In genomic region chr13:52254185-52254584, GRCm38 (mm10) we compare ENCODE assay signal across 9 mouse cellular contexts.
DNase-seq lines count a peak whose midpoint lies in the region; ATAC-seq and TF ChIP-seq lines count a peak whose summit lies in the region.
"Had no signal": no experiment of that assay in that cellular context is flagged by ENCODE, and none has a peak within 500 bp of the region (broad histone marks: within the 10 kb centered on the region; RNA-seq: fewer than 3 reads in every experiment).

No protein-coding gene starts in this region.

- H3K9ac ChIP-seq in intestine, postnatal 0 days (ENCODE audit: low read depth, low read length) = no peak overlapping the region
- H3K9ac ChIP-seq in intestine, embryonic 15.5 days = no peak overlapping the region
- no peak overlapping the region for H3K9ac ChIP-seq in ES-E14 (ENCODE audit: insufficient read depth, low read depth, low read length, poor library complexity, severe bottlenecking)
- no peak overlapping the region for H3K9ac ChIP-seq in limb, embryonic 11.5 days (ENCODE audit: low read length)
- H3K9ac ChIP-seq: limb, embryonic 13.5 days had no signal

- no peak overlapping the region for H3K4me3 ChIP-seq in intestine, postnatal 0 days (ENCODE audit: low read depth, low read length)
- no peak overlapping the region for H3K4me3 ChIP-seq in intestine, embryonic 15.5 days (replicated peaks)
- H3K4me3 ChIP-seq in ES-E14 (ENCODE audit: insufficient read depth in 1 of 2, low read depth in 1 of 2, low read length in 2 of 2, poor library complexity in 1 of 2, severe bottlenecking in 1 of 2) = no peak overlapping the region
- H3K4me3 ChIP-seq in limb, embryonic 11.5 days (ENCODE audit: low read depth, low read length) = no peak overlapping the region
- H3K4me3 ChIP-seq: limb, embryonic 13.5 days had no signal

- in situ Hi-C loops in ES-E14 (cut with MboI; ENCODE audit: low sequenced_read_pairs in 2 of 2, unreplicated experiment in 2 of 2) = loop anchor here (5.0 to 25.0 kb wide), 4 partner anchors 281 to 383 kb away; partner anchors contain the start of gene Diras2 (in 2 of the 2)

- intact Hi-C loops in gastrocnemius, postnatal 14 days (cut with DNase I; ENCODE audit: low total_unique reads) = loop anchor here (5.0 kb wide), 1 partner anchor 373 kb away; no protein-coding TSS in a partner anchor

- H3K9me3 ChIP-seq in intestine, postnatal 0 days (ENCODE audit: control insufficient read depth) = no peaks in the 10 kb centered on the region
- H3K9me3 ChIP-seq in intestine, embryonic 15.5 days = no peaks in the 10 kb centered on the region
- no peaks in the 10 kb centered on the region for H3K9me3 ChIP-seq in ES-E14 (ENCODE audit: control insufficient read depth, insufficient read depth, low read depth, low read length)
- no peaks in the 10 kb centered on the region for H3K9me3 ChIP-seq in limb, embryonic 11.5 days (ENCODE audit: control insufficient read depth, low read length)
- H3K9me3 ChIP-seq: limb, embryonic 13.5 days had no signal

- ATAC-seq in intestine, postnatal 0 days = no peak
- no peak for ATAC-seq in intestine, embryonic 15.5 days
- no peak for ATAC-seq in limb, embryonic 11.5 days (ENCODE audit: insufficient number of reproducible peaks, low FRiP score, low TSS enrichment, low read depth)
- no peak for ATAC-seq in monocyte, adult 5-6 weeks (replicated peaks; ENCODE audit: insufficient number of reproducible peaks, low FRiP score, low TSS enrichment, poor library complexity, severe bottlenecking)

- H3K27ac ChIP-seq in intestine, postnatal 0 days (ENCODE audit: low read depth, low read length) = no peak overlapping the region
- no peak overlapping the region for H3K27ac ChIP-seq in intestine, embryonic 15.5 days
- H3K27ac ChIP-seq in ES-E14 (ENCODE audit: insufficient read depth, low read depth, low read length, poor library complexity, severe bottlenecking) = no peak overlapping the region
- H3K27ac ChIP-seq in limb, embryonic 11.5 days (replicated peaks; ENCODE audit: low read depth, low read length) = no peak overlapping the region
- H3K27ac ChIP-seq: limb, embryonic 13.5 days had no signal

- H3K4me1 ChIP-seq in intestine, postnatal 0 days (replicated peaks; ENCODE audit: control insufficient read depth, insufficient read depth, low read length) = no peaks in the 10 kb centered on the region
- no peaks in the 10 kb centered on the region for H3K4me1 ChIP-seq in intestine, embryonic 15.5 days (replicated peaks)
- peaks cover 0 to 6% of the 10 kb centered on the region in 2 experiments; a peak in 3 of 4 replicates for H3K4me1 ChIP-seq in ES-E14 (ENCODE audit: control insufficient read depth in 2 of 2, insufficient read depth in 2 of 2, low read length in 2 of 2, poor library complexity in 1 of 2)
- no peaks in the 10 kb centered on the region for H3K4me1 ChIP-seq in limb, embryonic 11.5 days (ENCODE audit: control insufficient read depth, insufficient read depth, low read length)

- H3K36me3 ChIP-seq in intestine, postnatal 0 days (ENCODE audit: control insufficient read depth, insufficient read depth) = no peaks in the 10 kb centered on the region
- H3K36me3 ChIP-seq in intestine, embryonic 15.5 days = no peaks in the 10 kb centered on the region
- no peaks in the 10 kb centered on the region for H3K36me3 ChIP-seq in ES-E14 (ENCODE audit: control insufficient read depth, insufficient read depth, low read length, poor library complexity, severe bottlenecking)
- no peaks in the 10 kb centered on the region for H3K36me3 ChIP-seq in limb, embryonic 11.5 days (ENCODE audit: control insufficient read depth, insufficient read depth, low read length)
- H3K36me3 ChIP-seq: limb, embryonic 13.5 days had no signal

- TF ChIP-seq CTCF in intestine, postnatal 0 days (IDR thresholded peaks at IDR 0.05; ENCODE audit: low read depth) = peak; percentile 79

- peak; percentile 66 for DNase-seq in ES-E14 (ENCODE audit: low read depth, low spot score)
- peak; percentile 55 to 75 for DNase-seq in cerebellum, adult 18-20 months
- DNase-seq in gastrocnemius, postnatal 14 days = peak; percentile 11
- peak; percentile 68 for DNase-seq in limb, embryonic 11.5 days (ENCODE audit: low spot score)
- peak; percentile 83 for DNase-seq in retina, embryonic 14.5 days (ENCODE audit: low spot score)

- H3K27me3 ChIP-seq in intestine, postnatal 0 days (replicated peaks; ENCODE audit: control insufficient read depth, insufficient read depth, low read length) = no peaks in the 10 kb centered on the region
- H3K27me3 ChIP-seq in intestine, embryonic 15.5 days (replicated peaks) = no peaks in the 10 kb centered on the region
- H3K27me3 ChIP-seq in limb, embryonic 11.5 days (ENCODE audit: control insufficient read depth, insufficient read depth, low read length) = no peaks in the 10 kb centered on the region
- H3K27me3 ChIP-seq: limb, embryonic 13.5 days had no signal

- no peak overlapping the region for H3K4me2 ChIP-seq in intestine, postnatal 0 days (replicated peaks; ENCODE audit: low read depth)
- H3K4me2 ChIP-seq in intestine, embryonic 15.5 days (replicated peaks) = no peak overlapping the region
- H3K4me2 ChIP-seq in limb, embryonic 11.5 days (ENCODE audit: low read depth, severe bottlenecking) = no peak overlapping the region
- H3K4me2 ChIP-seq: limb, embryonic 13.5 days had no signal

- WGBS in intestine, postnatal 0 days = 14% methylated on average over 9 of the region's 9 CpGs
- 14% methylated on average over 9 of the region's 9 CpGs for WGBS in intestine, embryonic 15.5 days
- 19% methylated on average over 9 of the region's 9 CpGs for WGBS in limb, embryonic 11.5 days

TF ChIP-seq in ES-E14, 5 proteins besides CTCF, POLR2A, EP300 and RAD21:
- TF ChIP-seq HCFC1 (IDR thresholded peaks at IDR 0.05; ENCODE audit: borderline replicate concordance, insufficient read depth, low read length) = no peak
- peak; percentile 81 for TF ChIP-seq ZNF384 (IDR thresholded peaks at IDR 0.05; ENCODE audit: low read depth, low read length)
- no peak for TF ChIP-seq CHD2 (IDR thresholded peaks at IDR 0.05; ENCODE audit: low read depth, low read length)
- peak; percentile 82 for TF ChIP-seq ZC3H11A (IDR thresholded peaks at IDR 0.05; ENCODE audit: borderline replicate concordance, low read depth, low read length)

Comparison
In these comparisons a context has a peak if more than half of its experiments do, and no peak if none do; other contexts are left out.
1. DNase-seq: peak in every context shown above with its lines; median percentile 83 in retina, embryonic 14.5 days; 68 in limb, embryonic 11.5 days; 66 in ES-E14; 65 in cerebellum, adult 18-20 months; 11 in gastrocnemius, postnatal 14 days.